Comparison of ENCODE assay signal across 23 mouse cellular contexts in the genomic region with DNA sequence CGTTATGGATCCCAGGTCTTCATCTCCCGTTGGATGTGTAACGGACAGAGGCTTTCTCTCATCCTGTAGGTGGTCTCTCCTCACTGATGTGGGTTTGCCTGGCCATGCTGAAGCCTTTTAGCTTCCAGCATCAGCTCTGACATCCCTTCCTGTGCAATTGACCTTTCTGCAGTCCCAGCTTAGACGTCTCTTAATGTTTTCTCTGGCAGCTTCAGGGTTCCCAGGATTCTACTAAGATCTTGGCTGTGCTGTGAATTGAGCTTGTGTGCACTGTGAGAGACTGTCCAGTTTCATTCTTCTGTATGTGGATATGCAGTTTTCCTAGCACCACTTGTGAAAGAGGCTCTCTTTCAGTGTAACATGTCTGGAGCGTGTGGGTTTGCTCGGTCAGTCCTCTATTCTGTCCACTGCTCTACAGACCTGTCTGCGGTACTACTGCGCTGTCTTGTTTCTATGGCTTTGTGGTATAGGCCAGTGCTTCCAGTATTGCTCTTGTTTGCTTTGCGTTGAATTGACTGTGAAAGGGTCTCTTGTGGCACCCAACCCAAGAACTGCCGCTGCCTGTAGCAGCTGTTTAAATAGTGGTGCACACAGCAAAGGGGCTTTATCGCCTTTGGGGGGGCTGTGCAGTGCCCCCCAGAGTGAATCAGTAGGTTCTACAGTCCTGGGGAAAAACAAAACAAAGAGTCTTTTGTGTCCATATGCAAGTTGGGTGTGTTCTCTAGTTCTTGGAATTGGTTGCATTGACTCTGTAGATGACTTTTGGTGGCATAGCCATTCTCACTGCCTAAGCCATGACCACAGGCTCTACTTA. TPM values are rescaled to one million over a fixed set of nuclear protein-coding genes. Genes with fewer than 3 reads are reported as not detected.
DNase-seq lines count a peak whose midpoint lies in the region; ATAC-seq and TF ChIP-seq lines count a peak whose summit lies in the region.
"Had no signal": no experiment of that assay in that cellular context is flagged by ENCODE, and none has a peak within 500 bp of the region (broad histone marks: within the 10 kb centered on the region; RNA-seq: fewer than 3 reads in every experiment).

No protein-coding gene starts in this region.

- 87% methylated on average over 11 of the region's 11 CpGs for WGBS in heart, postnatal 0 days
- WGBS in lung, embryonic 14.5 days: 72% methylated on average over 11 of the region's 11 CpGs
- WGBS in stomach, embryonic 15.5 days: 73% methylated on average over 11 of the region's 11 CpGs

- H3K4me2 ChIP-seq in heart, postnatal 0 days (ENCODE audit: low read depth, low read length): no peak overlapping the region
- H3K4me2 ChIP-seq in lung, embryonic 14.5 days: no peak overlapping the region
- no peak overlapping the region for H3K4me2 ChIP-seq in stomach, embryonic 15.5 days
- H3K4me2 ChIP-seq: forebrain, embryonic 12.5 days; heart, embryonic 13.5 days; intestine, embryonic 15.5 days had no signal

- H3K9ac ChIP-seq in heart, postnatal 0 days (replicated peaks; ENCODE audit: low read depth, low read length): no peak overlapping the region
- H3K9ac ChIP-seq in lung, embryonic 14.5 days: no peak overlapping the region
- no peak overlapping the region for H3K9ac ChIP-seq in stomach, embryonic 15.5 days
- H3K9ac ChIP-seq: forebrain, embryonic 12.5 days; heart, embryonic 13.5 days; intestine, embryonic 15.5 days had no signal

- peaks cover 15% of the 10 kb centered on the region for H3K4me1 ChIP-seq in heart, postnatal 0 days (ENCODE audit: control insufficient read depth, insufficient read depth)
- peaks cover 8% of the 10 kb centered on the region; the same call in 1 of the 2 replicates for H3K4me1 ChIP-seq in lung, embryonic 14.5 days (ENCODE audit: insufficient read depth)
- peaks cover 12% of the 10 kb centered on the region for H3K4me1 ChIP-seq in stomach, embryonic 15.5 days

- H3K27ac ChIP-seq in heart, postnatal 0 days (ENCODE audit: low read depth): no peak overlapping the region
- H3K27ac ChIP-seq in lung, embryonic 14.5 days (ENCODE audit: low read depth): peak overlapping the region; percentile 37
- H3K27ac ChIP-seq in stomach, embryonic 15.5 days: peak overlapping the region; percentile 54; the same call in 1 of the 2 replicates
- H3K27ac ChIP-seq: forebrain, embryonic 12.5 days; heart, embryonic 13.5 days; intestine, embryonic 15.5 days had no signal

- peak; percentile 37 for DNase-seq in heart, postnatal 0 days (ENCODE audit: low spot score)
- DNase-seq in heart, adult 8-10 months (ENCODE audit: low spot score): no peak
- peak; percentile 19 for DNase-seq in lung, embryonic 14.5 days
- DNase-seq in lung, postnatal 14 days: no peak
- peak; percentile 40 for DNase-seq in ES-CJ7 (ENCODE audit: low read depth, low spot score)
- DNase-seq: adrenal gland, postnatal 36 days; cerebellum, adult 18-20 months; cerebellum, postnatal 36 days; heart, postnatal 4 days; kidney, adult 9 months; kidney, postnatal 4 days; layer of hippocampus, adult 9-11 months; liver; right cerebral cortex, postnatal 25 days; thymus, postnatal 14 days had no signal

- H3K27me3 ChIP-seq in heart, postnatal 0 days (ENCODE audit: control insufficient read depth, insufficient read depth, low read length): no peaks in the 10 kb centered on the region
- no peaks in the 10 kb centered on the region for H3K27me3 ChIP-seq in lung, embryonic 14.5 days (ENCODE audit: insufficient read depth, low read length)
- H3K27me3 ChIP-seq in stomach, embryonic 15.5 days (replicated peaks): no peaks in the 10 kb centered on the region
- H3K27me3 ChIP-seq: forebrain, embryonic 12.5 days; heart, embryonic 13.5 days; intestine, embryonic 15.5 days had no signal

- ATAC-seq in heart, postnatal 0 days (ENCODE audit: insufficient read depth, low read depth): no peak
- peak; percentile 61; the same call in 1 of the 2 replicates for ATAC-seq in lung, embryonic 14.5 days (ENCODE audit: insufficient read depth)
- peak; percentile 53; the same call in 1 of the 2 replicates for ATAC-seq in stomach, embryonic 15.5 days (ENCODE audit: insufficient read depth, low FRiP score, low read depth)
- no peak for ATAC-seq in megakaryocyte progenitor cell, adult 5-6 weeks (replicated peaks; ENCODE audit: poor library complexity)
- ATAC-seq: CD4-positive, CD25-positive, alpha-beta regulatory T cell, adult 4 months; intestine, embryonic 15.5 days had no signal

- peaks cover 10% of the 10 kb centered on the region for H3K9me3 ChIP-seq in heart, postnatal 0 days (replicated peaks; ENCODE audit: control insufficient read depth, low read length)
- no peaks in the 10 kb centered on the region for H3K9me3 ChIP-seq in lung, embryonic 14.5 days (ENCODE audit: low read depth, low read length)
- H3K9me3 ChIP-seq in stomach, embryonic 15.5 days: no peaks in the 10 kb centered on the region
- H3K9me3 ChIP-seq: heart, embryonic 13.5 days; intestine, embryonic 15.5 days had no signal

- peaks cover 19% of the 10 kb centered on the region for H3K36me3 ChIP-seq in heart, postnatal 0 days (replicated peaks; ENCODE audit: control insufficient read depth, insufficient read depth, low read length)
- peaks cover 25% of the 10 kb centered on the region for H3K36me3 ChIP-seq in lung, embryonic 14.5 days (ENCODE audit: insufficient read depth)
- peaks cover 12% of the 10 kb centered on the region for H3K36me3 ChIP-seq in stomach, embryonic 15.5 days

- no peak for TF ChIP-seq CTCF in heart, postnatal 0 days (IDR thresholded peaks at IDR 0.05; ENCODE audit: low read depth)
- TF ChIP-seq CTCF in lung, embryonic 14.5 days (IDR thresholded peaks at IDR 0.05; ENCODE audit: low read depth): no peak

- TF ChIP-seq EP300 in heart, postnatal 0 days (IDR thresholded peaks at IDR 0.05; ENCODE audit: low read depth): no peak

- no peak overlapping the region for H3K4me3 ChIP-seq in heart, postnatal 0 days (ENCODE audit: low read depth, low read length)
- H3K4me3 ChIP-seq in lung, embryonic 14.5 days (ENCODE audit: low read depth, low read length): no peak overlapping the region
- no peak overlapping the region for H3K4me3 ChIP-seq in stomach, embryonic 15.5 days (replicated peaks)
- H3K4me3 ChIP-seq: forebrain, embryonic 12.5 days; heart, embryonic 13.5 days; intestine, embryonic 15.5 days; myocyte had no signal

RNA-seq across cellular contexts. Expression of a gene that starts 8.9 kb away (rescaled TPM):
- 26.7 and 36.7 TPM in 2 replicates for total RNA-seq in heart, postnatal 0 days (2014; rRNA removed; ENCODE audit: low replicate concordance)
- 30.6 and 32.1 TPM in 2 replicates for polyA plus RNA-seq in heart, postnatal 0 days (2015; fragmentation: Nextera tagmentation; extraction: Ambion mirVana)
- 10 to 100 TPM; 11.7 to 16.0 (median 14.4) TPM for total RNA-seq in heart, adult 8-10 months (2022)
- 73.5 and 74.9 TPM in 2 replicates for polyA plus RNA-seq in lung, embryonic 14.5 days (2014; fragmentation: Nextera tagmentation; extraction: Ambion mirVana)
- polyA plus RNA-seq in stomach, embryonic 15.5 days (2015; fragmentation: Nextera tagmentation; extraction: Ambion mirVana): 51.3 and 60.1 TPM in 2 replicates
- 37.9 and 45.4 TPM in 2 replicates for total RNA-seq in megakaryocyte progenitor cell, adult 5-6 weeks (2015)
- 7.9 and 8.5 TPM in 2 replicates for total RNA-seq in megakaryocyte progenitor cell, adult 5-6 weeks (2017)
- total RNA-seq: MEL had no signal

RNA-seq across cellular contexts. Expression of a gene that starts 42.9 kb away (rescaled TPM):
- total RNA-seq in heart, postnatal 0 days (2014; rRNA removed; ENCODE audit: low replicate concordance): 14.8 and 17.9 TPM in 2 replicates
- polyA plus RNA-seq in heart, postnatal 0 days (2015; fragmentation: Nextera tagmentation; extraction: Ambion mirVana): 16.6 and 19.0 TPM in 2 replicates
- 10 to 100 TPM; 21.2 to 26.1 (median 23.6) TPM for total RNA-seq in heart, adult 8-10 months (2022)
- 32.2 and 35.7 TPM in 2 replicates for polyA plus RNA-seq in lung, embryonic 14.5 days (2014; fragmentation: Nextera tagmentation; extraction: Ambion mirVana)
- 33.6 and 34.1 TPM in 2 replicates for polyA plus RNA-seq in stomach, embryonic 15.5 days (2015; fragmentation: Nextera tagmentation; extraction: Ambion mirVana)
- 31.9 and 34.5 TPM in 2 replicates for total RNA-seq in megakaryocyte progenitor cell, adult 5-6 weeks (2015)
- 49.5 and 57.0 TPM in 2 replicates for total RNA-seq in megakaryocyte progenitor cell, adult 5-6 weeks (2017)

Comparison
In these comparisons a context has a peak if more than half of its experiments do, and no peak if none do; other contexts are left out.
1. DNase-seq: peak in heart, postnatal 0 days (single experiment), lung, embryonic 14.5 days (single experiment) and ES-CJ7 (single experiment); none in heart, adult 8-10 months (single experiment) and lung, postnatal 14 days (single experiment).
2. ATAC-seq: peak in lung, embryonic 14.5 days (single experiment) and stomach, embryonic 15.5 days (single experiment); none in heart, postnatal 0 days (single experiment) and megakaryocyte progenitor cell, adult 5-6 weeks (single experiment).